Mouse (Mus musculus) liver, adult 2 months (tissue): Measurements from ENCODE around the gene Agpat1. TPM values are rescaled to one million over a fixed set of nuclear protein-coding genes. Genes with fewer than 3 reads are reported as not detected.

Experiments
- DNase-seq: peaks from one replicate; pipeline ENCODE4 v3.0.0-alpha.2; 2011; ENCODE audit warnings: low read depth, low spot score; ENCODE audit errors: extremely low read depth
- H3K27ac ChIP-seq: fragments of 200-500 bp; replicated peaks from 2 replicates; pipeline ENCODE4 v1.5.1; 2012; ENCODE audit warnings: low read depth, mild to moderate bottlenecking, control low read depth, inconsistent platforms, low read length; ENCODE audit not compliant: insufficient read depth
- H3K27me3 ChIP-seq: fragments of 200-500 bp; 2 replicates; pipeline ENCODE4 v1.6.1; 2012; ENCODE audit warnings: mild to moderate bottlenecking, moderate library complexity, low read length, inconsistent platforms; ENCODE audit not compliant: control insufficient read depth, insufficient read depth
- H3K36me3 ChIP-seq: fragments of 200-500 bp; 2 replicates; pipeline ENCODE4 v1.6.1; 2012; ENCODE audit warnings: low read length, inconsistent platforms; ENCODE audit not compliant: control insufficient read depth, insufficient read depth
- H3K4me1 ChIP-seq: fragments of 200-500 bp; 2 replicates; pipeline ENCODE4 v1.6.1; 2011; ENCODE audit warnings: low read length; ENCODE audit not compliant: control insufficient read depth, insufficient read depth
- H3K4me3 ChIP-seq: fragments of 200-500 bp; 2 replicates; pipeline ENCODE4 v1.5.1; 2011; ENCODE audit warnings: low read depth, mild to moderate bottlenecking, control low read depth, low read length, moderate library complexity; ENCODE audit not compliant: insufficient read depth
- H3K79me2 ChIP-seq: fragments of 200-500 bp; 2 replicates; pipeline ENCODE4 v1.6.1; 2012; ENCODE audit warnings: inconsistent platforms, mild to moderate bottlenecking, low read length, moderate library complexity; ENCODE audit not compliant: control insufficient read depth, insufficient read depth
- H3K9ac ChIP-seq: fragments of 200-500 bp; 2 replicates; pipeline ENCODE4 v1.6.1; 2012; ENCODE audit warnings: low read depth, mild to moderate bottlenecking, control low read depth, inconsistent platforms, low read length
- CTCF ChIP-seq: fragments of 200-500 bp; IDR thresholded peaks from 2 replicates; pipeline ENCODE4 v1.5.1; 2011; ENCODE audit warnings: low read depth, low read length, control low read depth
- POLR2A ChIP-seq: fragments of 200-500 bp; IDR thresholded peaks from 2 replicates; pipeline ENCODE4 v1.6.1; 2011; ENCODE audit warnings: low read length, control low read depth; ENCODE audit not compliant: insufficient read depth; ENCODE audit errors: extremely low read depth
- WGBS: fragments of 180-500 bp; shearing (Covaris S2); methylation state at CpG from one replicate; pipeline ENCODE4 v1.1.7; 2018; 5-methylcytosine and 5-hydroxymethylcytosine counted together
- polyA plus RNA-seq: library from polyadenylated mRNA; depleted of rRNA; stranded (reverse); fragments of >200 nt; gene quantifications from 2 replicates; pipeline ENCODE4 v1.2.3, GENCODE M21; 2012
- total RNA-seq: library from RNA; depleted of rRNA; stranded (reverse); fragments of >200 nt; gene quantifications from 2 replicates; pipeline ENCODE4 v1.2.3, GENCODE M21; 2014

The Agpat1 gene
- total and polyA plus RNA-seq, 2 experiments, result 4.3 to 40.5 TPM

DNA sequence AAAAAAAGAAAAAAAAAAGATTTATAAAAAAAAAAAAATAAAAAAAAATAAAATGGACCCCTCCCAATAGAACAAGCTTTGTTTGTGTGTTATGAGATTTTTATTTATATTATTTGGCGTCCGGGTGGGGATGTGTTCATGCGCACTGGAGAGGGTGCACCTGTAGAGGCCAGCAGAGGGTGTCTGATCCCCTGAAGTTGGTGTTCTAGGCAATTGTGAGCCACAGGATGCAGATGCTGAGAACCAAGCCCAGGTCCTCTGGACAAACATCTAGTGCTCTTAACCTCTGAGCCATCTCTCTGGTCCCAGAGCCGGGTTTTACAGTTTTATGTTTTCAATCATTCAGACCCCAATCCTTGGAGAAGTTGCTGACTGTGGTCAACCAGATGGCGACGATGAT lies 43.6 kb upstream of the Agpat1 start:
- TF ChIP-seq CTCF (no peak), POLR2A (no peak)
- WGBS, result 97% methylated on average over 6 of the region's 6 CpGs
- no peak for DNase-seq
- Histone ChIP-seq H3K27ac (no peak overlapping the region), H3K4me3 (no peak overlapping the region), H3K27me3 (no peaks in the 10 kb centered on the region), H3K36me3 (no peaks in the 10 kb centered on the region), H3K4me1 (no peaks in the 10 kb centered on the region), H3K79me2 (no peaks in the 10 kb centered on the region), H3K9ac (no peak overlapping the region)

DNA sequence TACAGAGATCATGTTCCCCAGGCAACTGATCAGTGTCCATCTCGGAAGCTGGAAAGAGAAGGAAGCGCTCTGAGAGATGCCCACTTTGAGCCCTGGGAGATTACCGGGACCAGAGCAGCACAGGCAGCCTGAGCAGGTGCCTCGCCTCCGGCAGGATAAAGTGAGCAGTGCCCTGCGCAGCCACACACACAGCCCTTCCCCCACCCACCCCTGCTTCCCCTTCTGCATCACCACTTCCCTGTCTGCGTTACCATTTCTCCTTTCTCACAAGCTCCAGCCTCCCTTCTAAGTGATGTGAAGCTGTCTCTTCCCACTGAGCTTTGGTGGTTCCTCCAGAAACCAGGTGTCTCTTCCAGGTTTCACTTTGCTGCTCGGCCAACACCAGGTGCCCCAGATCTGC lies 42.9 kb upstream of the Agpat1 start:
- Histone ChIP-seq H3K27me3 (no peaks in the 10 kb centered on the region), H3K36me3 (no peaks in the 10 kb centered on the region), H3K79me2 (no peaks in the 10 kb centered on the region), H3K4me3 (no peak overlapping the region; the same call in 1 of the 2 replicates), H3K27ac (no peak overlapping the region), H3K9ac (no peak overlapping the region), H3K4me1 (no peaks in the 10 kb centered on the region)
- TF ChIP-seq CTCF, result no peak
- TF ChIP-seq POLR2A, result no peak
- 64% methylated on average over 8 of the region's 8 CpGs for WGBS
- DNase-seq, result peak; percentile 15

DNA sequence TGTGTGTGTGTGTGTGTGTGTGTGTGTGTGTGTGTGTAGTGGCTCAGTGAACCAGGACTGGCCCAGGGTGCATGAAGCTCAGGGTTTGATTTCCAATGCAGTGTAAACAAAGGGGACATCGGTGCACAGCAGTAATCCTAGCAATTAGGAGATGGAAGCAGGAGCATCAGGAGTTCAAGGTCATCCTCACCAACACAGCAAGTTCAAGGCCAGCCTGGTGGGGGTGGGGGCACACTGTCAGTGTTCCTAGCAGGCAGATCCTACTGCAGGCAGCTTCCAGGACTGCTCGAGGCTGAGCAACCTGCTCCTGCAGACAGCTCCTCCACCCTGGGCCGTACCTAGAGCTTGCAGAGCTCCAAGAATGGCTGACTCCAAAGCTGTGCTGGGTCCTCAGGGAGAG lies 41.5 kb upstream of the Agpat1 start:
- H3K36me3 ChIP-seq, result no peaks in the 10 kb centered on the region
- TF ChIP-seq CTCF, result no peak
- no peak for TF ChIP-seq POLR2A
- H3K9ac ChIP-seq, result no peak overlapping the region
- no peaks in the 10 kb centered on the region for H3K27me3 ChIP-seq
- no peak overlapping the region for H3K4me3 ChIP-seq
- 48% methylated on average over 3 of the region's 3 CpGs for WGBS
- no peaks in the 10 kb centered on the region for H3K4me1 ChIP-seq
- no peak overlapping the region for H3K27ac ChIP-seq
- DNase-seq, result no peak
- H3K79me2 ChIP-seq, result no peaks in the 10 kb centered on the region

DNA sequence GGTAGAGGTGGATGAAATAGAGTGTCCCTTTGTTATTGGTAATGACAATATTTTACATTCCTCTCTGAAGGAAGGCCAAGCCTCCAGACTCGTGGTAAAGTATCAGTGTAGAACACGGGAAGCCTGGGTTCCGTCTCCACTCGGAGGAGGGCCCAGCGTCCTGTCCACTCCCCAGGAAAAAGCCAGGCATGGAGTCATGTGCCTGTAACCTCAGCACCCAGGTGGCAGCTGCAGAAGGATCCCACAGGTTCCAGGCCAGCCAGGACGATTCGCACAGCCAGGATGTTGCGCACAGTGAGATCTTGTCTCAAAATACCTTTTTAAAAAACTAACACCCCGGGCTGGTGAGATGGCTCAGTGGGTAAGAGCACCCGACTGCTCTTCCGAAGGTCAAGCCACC lies 40.7 kb upstream of the Agpat1 start:
- no peak overlapping the region for H3K4me3 ChIP-seq
- H3K4me1 ChIP-seq, result no peaks in the 10 kb centered on the region
- no peak overlapping the region for H3K9ac ChIP-seq
- no peak for DNase-seq
- H3K27ac ChIP-seq, result no peak overlapping the region
- no peaks in the 10 kb centered on the region for H3K36me3 ChIP-seq
- H3K79me2 ChIP-seq, result no peaks in the 10 kb centered on the region
- WGBS, result 80% methylated on average over 11 of the region's 11 CpGs
- no peak for TF ChIP-seq POLR2A
- TF ChIP-seq CTCF, result no peak
- H3K27me3 ChIP-seq, result no peaks in the 10 kb centered on the region

DNA sequence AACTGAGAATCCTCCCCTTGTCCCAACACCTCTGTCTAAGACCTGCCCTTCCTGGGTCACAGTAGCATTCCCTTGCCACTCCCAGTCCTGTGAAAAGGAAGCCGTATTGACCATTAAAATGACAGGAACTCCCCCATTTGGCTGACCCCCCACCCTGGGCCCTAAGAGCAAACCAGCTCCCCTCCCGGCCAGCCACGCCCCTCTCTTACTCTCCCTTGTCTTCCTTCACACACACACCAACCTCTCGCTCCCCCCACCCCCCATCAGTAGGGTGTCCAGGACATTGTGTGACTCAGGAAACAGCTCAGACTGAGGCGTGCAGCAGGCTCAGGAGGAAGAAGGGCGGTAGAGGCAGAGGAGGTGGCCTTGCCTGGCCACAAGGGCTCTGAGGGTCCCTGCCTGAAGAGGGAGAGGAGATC lies 40.0 kb upstream of the Agpat1 start, which contains the start of gene Notch4:
Gene Notch4, plus strand, starts transcription at position 266 of the 419 bp plus-strand sequence.
- H3K9ac ChIP-seq, result peak within 1 kb of the TSS; percentile 25; the same call in 1 of the 2 replicates
- WGBS, result 29% methylated on average over 6 of the region's 6 CpGs
- DNase-seq, result no peak
- H3K27me3 ChIP-seq, result no peaks in the 10 kb centered on the region
- no peaks in the 10 kb centered on the region for H3K79me2 ChIP-seq
- no peaks in the 10 kb centered on the region for H3K4me1 ChIP-seq
- peak within 1 kb of the TSS; percentile 55 for H3K4me3 ChIP-seq
- peak within 1 kb of the TSS; percentile 57 for H3K27ac ChIP-seq
- H3K36me3 ChIP-seq, result no peaks in the 10 kb centered on the region
- TF ChIP-seq CTCF, result no peak
- no peak for TF ChIP-seq POLR2A

DNA sequence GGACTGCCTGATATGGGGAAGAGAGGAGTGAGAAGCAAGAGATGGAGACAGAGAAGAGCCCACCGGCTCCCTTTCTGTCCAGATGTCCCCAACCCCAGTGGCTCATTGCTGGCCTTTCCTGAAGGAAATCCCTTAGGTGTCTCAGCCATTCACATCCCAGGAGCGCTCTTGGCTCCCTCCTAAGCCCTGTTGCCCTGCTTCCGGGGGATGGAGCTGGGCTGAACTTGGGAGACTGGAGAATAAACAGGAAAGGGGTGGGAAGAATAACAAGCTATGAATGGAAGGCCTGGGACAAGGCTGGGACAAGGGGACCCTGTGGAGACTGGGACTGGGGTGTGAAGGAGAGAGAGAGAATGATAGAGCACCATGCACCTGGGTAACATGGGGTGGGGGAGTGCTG lies 39.3 kb upstream of the Agpat1 start:
- 55% methylated on average over 3 of the region's 3 CpGs for WGBS
- H3K9ac ChIP-seq, result peak overlapping the region; percentile 25; the same call in 1 of the 2 replicates
- no peaks in the 10 kb centered on the region for H3K4me1 ChIP-seq
- H3K4me3 ChIP-seq, result peak overlapping the region; percentile 55
- DNase-seq, result peak; percentile 12
- H3K27me3 ChIP-seq, result no peaks in the 10 kb centered on the region
- H3K36me3 ChIP-seq, result no peaks in the 10 kb centered on the region
- no peaks in the 10 kb centered on the region for H3K79me2 ChIP-seq
- TF ChIP-seq POLR2A (no peak), CTCF (no peak)
- peak overlapping the region; percentile 57 for H3K27ac ChIP-seq
